ENCODE assay signal across 1 mouse cellular context in genomic region chr8:91312835-91313832, GRCm38 (mm10).
TF ChIP-seq lines count a peak whose summit lies in the region.

Gene Rpgrip1l, minus strand, starts transcription at chr8:91313262.
Gene Fto, plus strand, starts transcription at chr8:91313525.

TF ChIP-seq in myocyte, 11 proteins besides CTCF, POLR2A, EP300 and RAD21 (continued from another document):
- no peak for TF ChIP-seq SRF (IDR thresholded peaks at IDR 0.05; ENCODE audit: control insufficient read depth, insufficient read length, low read depth)
- no peak for TF ChIP-seq USF1 (IDR thresholded peaks at IDR 0.05; ENCODE audit: low read depth)
